In the genomic region with DNA sequence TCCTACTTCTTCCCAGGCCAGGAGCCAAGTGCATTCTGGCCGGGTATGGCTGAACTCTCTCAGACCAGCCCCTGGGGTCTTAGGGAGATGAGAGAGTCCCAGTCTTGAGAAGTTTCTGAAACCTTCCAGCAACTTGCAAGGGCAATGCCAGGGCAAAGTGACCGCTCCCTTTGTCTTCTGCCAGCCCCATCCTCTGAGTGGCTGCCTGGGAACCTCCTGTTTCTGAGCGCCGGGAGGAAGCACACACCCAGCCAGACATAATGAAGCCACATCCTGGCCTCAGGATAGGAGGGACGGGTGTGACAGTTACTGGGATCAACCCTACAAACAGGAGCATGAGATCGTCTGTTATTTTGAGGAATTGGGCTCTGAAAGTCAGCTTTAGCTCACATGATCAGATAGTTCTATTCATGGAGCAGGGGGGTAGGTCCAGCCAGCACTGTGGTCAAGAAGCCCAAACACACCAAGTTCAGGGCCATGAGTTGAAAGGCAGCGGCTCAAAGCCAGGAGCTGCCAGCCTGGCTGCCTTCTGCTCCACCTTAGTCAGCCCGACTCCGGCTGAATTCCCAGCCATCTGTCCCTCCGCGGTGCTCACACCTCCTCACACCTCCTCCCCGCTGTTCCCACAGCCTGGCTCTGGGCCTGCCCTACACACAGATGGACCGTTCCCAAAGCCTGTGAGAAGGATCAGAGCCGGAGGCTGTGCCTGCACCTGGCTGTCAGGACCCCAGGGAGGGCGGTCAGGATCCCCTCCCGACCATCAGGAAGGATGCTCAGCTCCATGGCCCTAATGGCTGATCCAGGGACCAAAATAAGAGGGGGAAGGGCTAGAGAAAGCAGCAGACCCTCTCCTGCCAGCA, we compare ENCODE assay signal across 8 mouse cellular contexts. TPM values are rescaled to one million over a fixed set of nuclear protein-coding genes. Genes with fewer than 3 reads are reported as not detected.
DNase-seq lines count a peak whose midpoint lies in the region; ATAC-seq and TF ChIP-seq lines count a peak whose summit lies in the region.

No protein-coding gene starts in this region.

- no peak for TF ChIP-seq CTCF in gastrocnemius, adult 2 months (IDR thresholded peaks at IDR 0.05)

- ATAC-seq in hindbrain, embryonic 16.5 days: peak; percentile 65

- H3K9me3 ChIP-seq in hindbrain, embryonic 16.5 days (ENCODE audit: control insufficient read depth, low read length): no peaks in the 10 kb centered on the region

- H3K36me3 ChIP-seq in hindbrain, embryonic 16.5 days (ENCODE audit: control insufficient read depth, insufficient read depth, low read length): no peaks in the 10 kb centered on the region
- no peaks in the 10 kb centered on the region for H3K36me3 ChIP-seq in macrophage (ENCODE audit: inconsistent target)

- H3K4me3 ChIP-seq in gastrocnemius, adult 2 months: peak overlapping the region; percentile 94
- peak overlapping the region; percentile 86 for H3K4me3 ChIP-seq in hindbrain, embryonic 16.5 days (ENCODE audit: low read length)
- peak overlapping the region; percentile 15; the same call in 1 of the 2 replicates for H3K4me3 ChIP-seq in macrophage (ENCODE audit: inconsistent target)

- H3K9ac ChIP-seq in hindbrain, embryonic 16.5 days (ENCODE audit: low read depth, low read length): peak overlapping the region; percentile 96

- DNase-seq in MN1 (ENCODE audit: low spot score): peak; percentile 85
- peak; percentile 96 for DNase-seq in cerebellum, adult 8-10 months
- peak; percentile 73 for DNase-seq in gastrocnemius, adult 2 months
- DNase-seq in left cerebral cortex, adult 8-10 months (ENCODE audit: low spot score in 2 of 2): peak; percentile 65 to 82
- peak; percentile 22 for DNase-seq in right cerebral cortex, postnatal 4 days
- DNase-seq in c-Kit-positive CD71-positive TER-119-positive erythroid progenitor cells, embryonic 14.5 days (ENCODE audit: low spot score): no peak

- WGBS in hindbrain, embryonic 16.5 days: 7% methylated on average over 16 of the region's 16 CpGs
- WGBS in macrophage (ENCODE audit: missing documents): 46% methylated on average over 16 of the region's 16 CpGs

- peaks cover 54% of the 10 kb centered on the region for H3K4me1 ChIP-seq in hindbrain, embryonic 16.5 days (ENCODE audit: control insufficient read depth, insufficient read depth, low read depth, low read length)

- peak overlapping the region; percentile 77 for H3K4me2 ChIP-seq in hindbrain, embryonic 16.5 days (ENCODE audit: low read length)

- H3K27me3 ChIP-seq in hindbrain, embryonic 16.5 days (replicated peaks; ENCODE audit: control insufficient read depth, insufficient read depth, low read length): no peaks in the 10 kb centered on the region

- peak overlapping the region; percentile 92 for H3K27ac ChIP-seq in gastrocnemius, adult 2 months
- peak overlapping the region; percentile 96 for H3K27ac ChIP-seq in hindbrain, embryonic 16.5 days (ENCODE audit: low read depth, low read length)
- H3K27ac ChIP-seq in macrophage: 0 out of 2 replicates have a peak overlapping the region, but pooled peaks have one; percentile 7

- no peaks in the 10 kb centered on the region for H3K79me2 ChIP-seq in macrophage (ENCODE audit: inconsistent target)

- intact Hi-C loops in gastrocnemius, adult 2 months (cut with DNase I): no loop called here

RNA-seq across cellular contexts. Expression of gene Cbfa2t3, which starts 22.1 kb away (rescaled TPM):
- total RNA-seq in gastrocnemius, adult 2 months (2021): 10 to 100 TPM; 18.8 to 23.4 TPM
- 12.6 and 18.3 TPM in 2 replicates for polyA plus RNA-seq in hindbrain, embryonic 16.5 days (2015; fragmentation: Nextera tagmentation; extraction: Ambion mirVana)
- total RNA-seq in left cerebral cortex, adult 8-10 months (2022): 10 to 100 TPM; 21.6 to 26.5 (median 24.1) TPM
- 1 to 10 TPM in 9 of 26 experiments, under 1 TPM in 11, not detected in 6; 0.09 to 5.7 (median 0.62) TPM for total RNA-seq in macrophage (2018; cell fraction: chromatin; rRNA removed)
- total RNA-seq in macrophage (2018; cell fraction: cytosol; rRNA removed): 1 to 10 TPM in 11 of 26 experiments, under 1 TPM in 15; 0.03 to 3.9 (median 0.53) TPM
- 1 to 10 TPM in 11 of 26 experiments, under 1 TPM in 15; 0.21 to 4.8 (median 0.80) TPM for total RNA-seq in macrophage (2018; cell fraction: nucleus; rRNA removed)
- polyA plus RNA-seq in macrophage (2018): 0.87 to 1.4 TPM (median 1.0 TPM) in 3 replicates

RNA-seq across cellular contexts. Expression of gene Pabpn1l, which starts 54.3 kb away (rescaled TPM):
- total RNA-seq in gastrocnemius, adult 2 months (2021): not detected
- polyA plus RNA-seq in hindbrain, embryonic 16.5 days (2015; fragmentation: Nextera tagmentation; extraction: Ambion mirVana): not detected in 2 replicates
- not detected for total RNA-seq in left cerebral cortex, adult 8-10 months (2022)
- total RNA-seq in macrophage (2018; cell fraction: chromatin; rRNA removed): not detected
- not detected for total RNA-seq in macrophage (2018; cell fraction: cytosol; rRNA removed)
- not detected for total RNA-seq in macrophage (2018; cell fraction: nucleus; rRNA removed)
- not detected in 3 replicates for polyA plus RNA-seq in macrophage (2018)

Comparison
In these comparisons a context has a peak if more than half of its experiments do, and no peak if none do; other contexts are left out.
1. H3K27ac ChIP-seq: peak in every context shown above with its lines; median percentile 96 in hindbrain, embryonic 16.5 days; 92 in gastrocnemius, adult 2 months; 7 in macrophage.
2. H3K4me3 ChIP-seq: peak in every context shown above with its lines; median percentile 94 in gastrocnemius, adult 2 months; 86 in hindbrain, embryonic 16.5 days; 15 in macrophage.